Mouse (Mus musculus) mesoderm, embryonic 11.5 days (tissue): Measurements from ENCODE around the gene 4930407I10Rik.

Experiments used
- DNase-seq: peaks from one replicate; pipeline ENCODE4 v3.0.0-alpha.2; 2012; ENCODE audit warnings: low read depth, low spot score

Gene 4930407I10Rik

DNA sequence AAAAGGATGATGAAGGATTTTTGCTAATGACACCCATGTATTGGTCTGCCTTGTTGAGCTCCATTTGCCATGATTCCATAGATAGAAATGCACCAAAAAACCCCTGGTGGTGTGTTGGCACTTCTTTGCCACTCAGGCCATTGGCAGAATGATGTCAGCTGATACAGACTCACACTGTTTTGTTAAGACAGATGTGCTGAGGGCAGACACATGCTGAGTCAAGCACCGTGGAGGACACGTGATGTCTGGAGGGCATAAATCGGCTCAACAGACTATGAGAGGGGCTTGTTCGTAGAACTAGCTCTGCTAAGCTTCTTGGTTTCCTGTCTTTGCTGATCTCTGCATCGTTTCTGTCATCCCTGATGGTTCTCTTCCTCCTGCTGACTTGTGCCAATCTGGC is 6.4 kb upstream of the 4930407I10Rik start:
- DNase-seq, result no peak

DNA sequence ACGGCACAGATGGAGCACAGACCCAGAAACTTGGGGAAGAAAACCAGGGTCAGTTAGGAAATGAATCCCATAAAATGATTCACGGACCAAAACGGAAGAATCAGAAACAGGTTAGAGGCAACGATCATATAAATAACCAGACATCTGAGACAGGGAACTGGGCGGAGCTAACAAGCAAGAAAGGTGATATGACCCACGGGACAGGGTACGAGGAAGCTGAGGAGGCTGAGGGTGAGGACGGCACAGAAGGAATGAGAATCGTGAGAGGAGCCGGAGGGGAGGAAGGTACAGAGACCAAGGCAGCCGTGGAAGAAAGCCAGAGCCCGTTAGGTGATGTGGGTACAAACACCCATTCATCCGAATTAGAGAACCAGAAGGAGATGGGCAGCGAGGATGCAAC is 5.0 kb downstream of the 4930407I10Rik start:
- no peak for DNase-seq

DNA sequence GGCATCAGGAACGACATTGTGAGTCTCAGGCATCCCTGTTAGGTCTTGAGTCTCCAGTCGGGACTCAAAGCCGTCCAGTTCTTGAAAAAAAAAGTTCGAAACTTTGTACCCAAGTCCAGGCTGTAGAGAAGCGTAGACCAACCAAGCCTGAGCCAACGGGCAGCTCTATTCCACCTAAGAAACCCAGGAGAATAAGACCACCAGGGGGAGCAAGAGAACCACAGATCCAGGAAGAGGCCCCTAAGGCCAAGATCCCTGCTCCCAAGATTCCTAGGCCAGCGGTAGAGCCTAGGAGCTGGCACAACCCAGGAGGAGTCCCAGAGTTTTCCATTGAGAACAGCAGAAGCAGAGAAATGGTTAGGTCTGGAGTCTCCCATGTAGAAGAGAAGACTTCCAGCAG is 6.6 kb downstream of the 4930407I10Rik start:
- DNase-seq, result peak; percentile 91

DNA sequence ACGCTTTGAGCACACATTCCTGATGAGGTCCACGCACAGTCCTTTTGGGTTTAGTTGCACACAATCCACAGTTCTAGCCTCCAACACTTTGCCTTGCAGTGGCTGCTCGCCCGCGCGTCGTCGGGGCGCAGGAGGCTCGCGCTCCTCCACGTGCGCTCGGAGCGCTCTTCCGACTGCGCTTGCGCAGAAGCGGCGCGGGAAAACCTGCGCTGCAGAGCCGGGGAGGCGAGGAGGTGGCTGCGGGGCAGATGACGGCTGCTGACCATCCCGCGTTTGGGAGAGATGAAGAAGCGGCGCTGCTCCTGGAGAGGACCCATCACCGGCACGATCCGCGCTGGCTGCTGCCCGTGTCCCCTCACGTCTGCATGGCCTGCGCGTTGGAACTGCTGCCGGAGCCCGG is 10.9 kb downstream of the 4930407I10Rik start, which contains the start of gene Mei1:
Gene Mei1 (plus strand): TSS at position 99 of the 400 bp plus-strand sequence.
- peak; percentile 37 for DNase-seq

DNA sequence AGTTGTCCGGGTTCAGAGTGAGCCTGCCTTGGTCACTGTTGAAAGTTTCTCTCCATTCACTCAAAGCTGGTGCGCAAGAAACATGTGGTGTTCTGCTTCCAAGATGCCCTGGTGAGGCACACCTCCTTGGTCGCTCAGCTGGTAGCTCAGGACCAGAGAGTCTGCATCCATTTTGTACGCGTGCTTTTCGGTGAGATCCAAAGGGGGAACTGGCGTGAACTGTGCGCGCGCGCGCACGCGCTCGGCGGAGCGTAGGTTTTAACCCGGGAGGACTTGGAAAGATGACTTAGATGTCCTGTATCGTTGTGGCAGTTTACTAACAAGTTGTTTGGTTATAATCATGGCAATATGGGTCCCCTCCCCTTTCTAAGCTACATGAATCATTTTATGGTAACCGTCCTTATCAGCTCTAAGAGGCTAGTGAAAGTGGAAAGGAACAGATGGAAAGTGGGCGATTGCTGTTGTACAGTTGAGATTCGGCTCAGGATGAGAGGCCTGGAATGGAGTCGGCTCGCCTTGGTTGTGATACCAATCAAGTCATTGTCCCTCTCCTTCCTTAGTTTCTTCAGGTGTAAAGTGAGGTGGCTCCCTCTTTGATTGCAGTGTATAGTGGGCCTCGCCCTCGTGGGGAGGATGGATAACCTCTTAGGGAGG is 13.0 kb downstream of the 4930407I10Rik start:
- no peak for DNase-seq

DNA sequence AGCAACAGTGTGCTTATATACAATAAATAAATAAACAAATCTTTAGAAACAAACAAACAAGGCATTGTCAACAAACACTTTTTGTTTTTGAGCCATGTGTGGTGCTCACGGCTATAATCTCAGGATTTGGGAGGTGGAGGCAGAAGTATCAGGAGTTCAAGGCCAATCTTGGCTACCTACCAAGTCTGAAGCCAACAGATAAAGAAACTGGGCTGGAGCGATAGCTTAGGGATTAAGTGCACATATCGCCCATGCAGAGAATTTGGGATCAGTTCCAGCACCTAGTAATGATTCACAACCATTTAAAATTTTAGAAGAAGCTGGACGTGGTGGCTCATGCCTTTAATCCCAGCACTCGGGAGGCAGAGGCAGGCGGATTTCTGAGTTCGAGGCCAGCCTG is 14.5 kb downstream of the 4930407I10Rik start:
- DNase-seq, result no peak

DNA sequence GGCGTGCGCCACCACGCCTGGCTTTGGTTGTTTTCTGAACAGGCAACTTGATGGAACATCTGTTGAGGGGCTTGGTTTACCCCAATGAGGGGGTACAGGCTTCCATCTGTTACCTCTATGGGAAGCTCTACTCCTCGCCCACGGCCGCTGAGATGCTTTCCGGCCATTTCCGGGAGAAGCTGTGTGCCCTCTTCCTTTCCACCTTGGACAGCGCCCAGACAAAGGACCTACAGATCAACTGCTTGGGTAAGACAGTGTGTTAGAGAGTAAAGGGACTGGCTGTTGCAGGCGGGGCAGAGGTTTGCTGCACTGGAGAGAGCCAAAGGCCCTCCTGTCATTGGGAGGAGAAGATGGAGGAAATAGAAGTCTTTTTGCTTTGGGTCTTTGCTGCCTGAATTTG is 20.9 kb downstream of the 4930407I10Rik start:
- DNase-seq, result peak; percentile 39

DNA sequence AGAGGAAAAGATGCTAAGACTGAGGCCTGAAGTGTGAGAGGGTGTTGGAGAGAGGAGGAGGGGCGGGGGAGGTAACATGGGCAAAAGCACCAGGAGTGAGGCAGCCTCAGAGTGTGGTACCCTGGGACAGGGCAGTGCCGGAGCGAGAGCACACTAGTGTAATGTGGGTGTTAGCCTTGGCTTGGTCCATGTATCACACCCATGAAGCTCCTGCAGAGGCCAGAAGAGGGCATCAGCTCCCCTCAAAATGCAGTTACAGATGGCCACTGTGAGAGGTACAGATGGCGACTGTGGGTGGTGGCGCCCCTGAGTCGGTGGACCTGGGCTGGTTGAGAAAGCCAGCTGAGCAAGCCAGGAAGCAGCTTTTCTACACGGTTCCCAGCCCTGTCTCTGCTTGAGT is 22.2 kb downstream of the 4930407I10Rik start:
- DNase-seq, result peak; percentile 10

DNA sequence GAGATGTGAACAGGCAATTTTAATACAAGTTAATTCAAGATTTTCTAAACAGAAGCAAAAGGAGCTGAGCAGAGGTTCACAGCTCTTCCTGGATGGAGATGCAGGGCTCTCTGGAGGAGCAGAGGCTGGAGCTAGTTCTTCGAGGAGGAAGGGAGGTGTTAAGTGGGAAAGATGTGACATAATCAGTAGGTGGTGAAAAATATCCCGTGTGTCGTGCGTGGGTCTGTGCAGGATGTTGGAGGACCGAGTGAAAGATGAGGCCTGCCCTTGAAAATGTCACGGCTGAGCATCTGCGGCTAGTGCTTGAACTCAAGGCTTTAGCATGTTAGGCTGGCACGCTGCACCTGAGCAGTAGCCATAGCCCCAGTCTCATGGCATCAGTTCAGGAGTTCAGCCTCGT is 26.7 kb downstream of the 4930407I10Rik start:
- no peak for DNase-seq

DNA sequence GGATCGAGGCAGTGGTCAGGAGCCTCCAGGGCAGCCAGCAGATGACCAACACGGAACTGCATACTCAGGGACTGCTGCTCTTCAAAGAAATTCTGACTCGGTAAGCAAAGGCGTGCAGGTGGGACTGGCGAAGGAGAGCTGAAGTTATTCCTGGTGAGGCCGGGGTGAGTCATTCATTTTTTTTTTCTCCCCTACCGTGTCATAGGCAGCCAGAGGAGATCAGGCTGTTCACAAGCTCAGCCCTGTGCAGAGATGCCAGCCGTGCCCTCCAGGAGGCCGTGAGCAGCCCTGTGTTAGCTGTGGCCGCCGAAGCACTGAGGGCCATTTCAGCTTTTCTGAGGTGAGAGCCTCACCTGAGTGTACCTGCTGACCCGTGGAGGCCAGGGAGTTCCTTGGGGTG is 27.2 kb downstream of the 4930407I10Rik start:
- no peak for DNase-seq

DNA sequence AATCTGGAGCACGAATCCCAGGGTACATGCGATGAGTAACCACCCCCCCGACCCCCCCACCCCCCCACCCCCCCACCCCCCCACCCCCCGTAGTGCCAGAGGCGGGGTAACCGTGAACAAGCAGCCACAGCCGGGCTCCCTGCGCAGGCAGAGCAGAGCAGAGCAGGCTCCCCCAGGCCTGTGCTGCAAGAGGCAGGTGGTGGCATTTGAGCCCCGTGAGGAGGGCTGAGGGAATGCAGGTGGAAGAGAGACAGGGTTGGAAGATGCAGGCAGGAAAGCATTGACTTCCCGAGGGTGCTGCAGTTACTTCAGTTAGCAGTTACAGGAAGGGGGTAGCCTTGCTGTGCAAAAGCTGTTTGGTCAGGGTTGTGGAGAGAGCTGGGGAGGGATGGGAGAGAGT is 28.3 kb downstream of the 4930407I10Rik start:
- DNase-seq, result peak; percentile 33

DNA sequence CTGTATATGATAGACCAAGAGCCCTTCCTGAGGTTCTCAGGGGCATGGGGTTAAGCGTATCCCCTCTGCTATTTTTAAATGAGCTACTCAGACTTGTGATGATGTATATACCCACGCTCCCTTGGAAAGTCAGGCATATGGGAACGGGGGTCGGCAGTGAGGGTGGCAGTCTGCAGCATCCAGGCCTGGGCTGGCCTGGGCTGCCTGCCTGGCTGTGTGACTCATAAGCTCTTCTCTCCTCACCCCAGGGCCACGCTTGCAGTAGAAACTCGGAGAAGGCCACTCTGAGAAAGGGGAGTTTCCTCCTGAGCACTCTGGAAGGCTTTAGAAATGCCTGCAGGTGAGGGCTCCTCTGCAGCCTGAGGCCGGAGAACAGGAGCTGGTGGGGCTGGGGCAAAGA is 32.1 kb downstream of the 4930407I10Rik start:
- no peak for DNase-seq

DNA sequence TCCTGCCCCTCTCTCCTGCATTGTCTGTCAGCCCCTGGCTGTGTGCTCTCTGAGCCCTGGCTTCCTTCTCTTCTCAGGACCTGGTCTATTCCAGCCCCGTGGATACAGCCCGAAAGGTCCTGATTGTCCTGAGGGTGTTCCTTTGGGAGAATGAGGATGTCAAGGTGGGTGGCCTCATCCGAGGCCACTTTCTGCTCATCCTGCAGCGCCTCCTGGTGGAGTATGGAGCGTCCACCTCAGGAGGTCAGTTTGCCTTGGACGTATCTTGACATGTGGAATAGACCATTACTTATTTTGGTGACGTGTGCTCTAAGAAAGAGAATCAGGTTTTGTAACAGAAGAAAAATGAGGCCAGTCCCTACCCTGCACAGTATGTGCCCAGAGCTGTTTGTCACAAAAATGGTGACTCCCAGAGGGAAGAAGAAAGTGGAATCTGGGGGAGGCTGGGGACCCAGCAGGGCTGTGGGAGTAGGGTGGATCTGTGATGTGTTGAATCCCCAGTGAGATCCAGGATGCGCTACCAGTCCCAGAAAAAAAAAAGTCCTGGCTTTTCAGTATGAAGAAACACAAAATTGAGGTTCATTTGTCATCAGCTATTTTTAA is 48.1 kb downstream of the 4930407I10Rik start:
- DNase-seq, result peak; percentile 81
